Mouse (Mus musculus): ENCODE measurements at regions not wholly inside any gene's neighbourhood (a gene's known extent, or its start where the extent isn't known, plus 50 kb on each side); places are given as distances from the start of the nearest gene placed in this dataset.

DNA sequence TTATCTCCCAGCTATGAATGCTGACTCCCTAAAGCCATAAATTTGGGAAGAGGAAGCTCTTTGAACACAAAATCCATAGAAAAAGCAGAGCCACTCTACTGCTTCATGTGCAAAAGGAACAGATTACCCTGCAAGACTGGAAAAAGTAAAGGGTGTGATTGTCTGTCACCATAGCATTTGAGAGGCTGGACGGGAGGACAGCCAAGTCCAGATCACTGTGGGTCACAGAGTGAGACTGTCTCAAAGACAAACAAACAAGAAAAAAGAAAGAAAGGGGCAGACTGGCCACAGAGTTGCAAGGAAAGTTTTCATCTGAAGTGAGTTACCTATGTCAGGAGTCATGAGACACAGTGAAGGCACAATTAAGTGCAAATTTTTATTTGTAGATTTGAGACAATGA, 150.7 kb upstream of the Ccn2 start:
- no peak for DNase-seq (ENCODE audit: low spot score)

DNA sequence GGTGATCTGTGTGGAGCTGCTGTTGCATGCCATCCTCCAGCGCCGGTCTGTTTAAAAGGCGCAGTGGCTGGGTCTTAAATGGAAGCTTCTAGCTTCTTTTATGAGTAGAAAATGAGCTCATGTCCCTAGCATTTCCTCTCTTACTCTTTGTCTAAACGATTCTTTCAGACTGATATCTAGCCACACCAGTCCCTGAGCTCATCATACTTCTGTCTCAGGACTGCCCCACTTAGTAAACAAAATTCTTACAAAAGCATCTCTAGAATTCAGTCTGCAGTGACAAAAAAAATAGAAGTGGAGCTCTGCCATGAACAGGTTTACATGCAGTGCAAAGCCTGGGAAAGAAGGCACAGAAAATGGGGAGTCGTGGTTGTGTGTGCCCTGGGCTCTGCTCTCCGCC, 150.2 kb upstream of the Ccn2 start:
- DNase-seq (ENCODE audit: low spot score), result no peak

DNA sequence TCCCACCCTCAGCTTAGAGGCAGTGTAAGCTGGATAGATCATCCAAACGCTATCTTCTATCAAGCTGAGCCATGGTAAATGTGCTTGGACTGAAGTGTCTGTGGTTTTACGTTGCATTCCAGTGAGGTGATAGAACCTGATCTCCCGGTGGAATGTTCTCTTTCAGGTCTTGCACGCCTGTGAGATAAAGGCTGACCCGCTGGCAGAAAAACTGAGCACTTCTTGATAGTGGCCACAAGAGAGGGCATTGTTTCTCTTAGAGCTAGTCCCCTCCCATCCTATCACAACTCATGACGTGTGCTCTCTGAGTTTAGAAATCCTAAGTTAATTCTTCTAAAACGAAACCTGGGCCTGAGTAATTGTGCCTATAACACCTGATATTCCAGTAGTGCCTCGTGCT, 149.1 kb upstream of the Ccn2 start:
- DNase-seq (ENCODE audit: low spot score), result peak; percentile 8

DNA sequence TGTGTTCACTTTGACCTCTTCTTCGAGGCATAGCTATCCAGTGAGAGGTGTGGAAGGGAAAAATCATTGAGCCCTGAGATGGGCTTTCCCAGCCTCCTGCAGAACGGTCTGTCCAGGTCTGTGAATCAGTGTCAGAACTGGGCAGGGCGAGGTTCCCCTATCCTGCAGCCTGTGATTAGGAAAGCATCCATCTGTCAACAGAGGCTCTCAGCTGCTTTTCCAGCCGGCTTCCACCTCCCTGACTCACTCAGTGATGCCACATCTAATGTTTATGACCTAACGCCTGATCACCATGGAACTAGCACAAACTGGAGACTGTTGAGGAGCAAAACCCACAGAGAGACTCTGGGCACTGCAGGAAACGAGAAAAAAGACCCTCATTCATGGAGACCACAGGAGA, 148.1 kb upstream of the Ccn2 start:
- peak; percentile 6 for DNase-seq (ENCODE audit: low spot score)

DNA sequence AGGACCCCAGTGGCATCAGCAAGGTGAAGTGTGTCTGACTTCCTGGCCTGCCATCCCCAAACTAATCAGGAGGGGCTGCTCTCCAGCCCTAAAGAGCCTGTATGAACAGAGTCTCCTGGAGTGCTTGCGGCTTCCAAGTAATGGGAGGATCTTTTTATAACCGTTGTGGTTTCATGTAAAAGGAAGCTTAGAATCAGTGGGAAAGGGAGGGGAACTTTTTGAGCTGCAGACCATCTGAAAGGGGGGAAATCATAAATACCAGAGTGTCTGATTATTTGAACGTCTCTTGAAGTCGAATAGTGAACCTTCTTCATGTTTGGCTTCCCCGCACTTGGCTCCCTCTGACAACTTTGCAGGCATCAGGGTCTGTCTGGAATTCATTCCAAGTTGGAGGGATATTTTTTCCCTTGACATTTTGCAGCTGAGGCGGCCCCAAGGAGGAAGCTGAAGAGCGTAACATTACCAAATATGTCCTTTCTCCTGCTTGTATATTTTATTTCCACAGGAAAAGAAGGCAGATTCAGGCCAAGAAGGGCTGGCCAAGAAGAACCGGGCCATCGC, 147.2 kb upstream of the Ccn2 start:
- DNase-seq (ENCODE audit: low spot score), result no peak

DNA sequence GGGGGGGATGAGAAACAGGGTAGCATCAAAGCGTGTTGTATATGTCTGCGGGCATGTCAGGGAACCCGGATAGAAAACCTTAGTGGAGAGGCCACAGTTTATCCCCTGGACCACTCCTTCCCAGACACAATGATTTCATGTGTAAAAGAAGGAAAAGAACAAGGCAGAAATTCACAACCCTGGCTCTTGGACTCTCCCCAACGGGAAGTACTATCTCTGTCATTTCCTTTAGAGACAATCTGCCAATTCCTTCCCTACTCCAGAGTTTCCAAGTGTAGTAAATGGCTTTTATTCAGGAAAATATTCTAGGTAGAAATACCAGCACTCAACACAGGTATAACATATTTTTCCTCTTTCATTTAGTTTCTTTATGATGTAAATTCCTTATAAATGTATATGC, 141.7 kb upstream of the Ccn2 start:
- DNase-seq (ENCODE audit: low spot score), result no peak

DNA sequence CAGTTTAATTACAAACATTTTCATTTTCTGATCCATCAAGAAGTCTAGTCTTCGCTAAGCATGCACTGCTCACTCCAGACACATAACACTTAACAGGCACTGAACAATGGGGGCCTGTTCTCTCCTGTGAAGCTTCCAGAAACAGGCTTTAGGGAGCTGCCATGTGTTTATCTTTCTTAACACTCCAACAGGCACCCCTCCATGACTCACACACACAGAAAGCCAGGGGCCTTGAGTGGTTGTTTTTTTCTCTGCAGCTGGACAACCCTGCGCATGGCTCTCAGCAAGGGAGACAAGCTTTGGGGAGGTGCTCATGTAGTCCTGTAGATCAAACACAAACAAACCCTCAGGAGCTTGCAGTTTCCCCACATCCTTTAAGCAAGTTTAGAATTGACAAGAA, 136.6 kb upstream of the Ccn2 start:
- DNase-seq (ENCODE audit: low spot score), result peak; percentile 7

DNA sequence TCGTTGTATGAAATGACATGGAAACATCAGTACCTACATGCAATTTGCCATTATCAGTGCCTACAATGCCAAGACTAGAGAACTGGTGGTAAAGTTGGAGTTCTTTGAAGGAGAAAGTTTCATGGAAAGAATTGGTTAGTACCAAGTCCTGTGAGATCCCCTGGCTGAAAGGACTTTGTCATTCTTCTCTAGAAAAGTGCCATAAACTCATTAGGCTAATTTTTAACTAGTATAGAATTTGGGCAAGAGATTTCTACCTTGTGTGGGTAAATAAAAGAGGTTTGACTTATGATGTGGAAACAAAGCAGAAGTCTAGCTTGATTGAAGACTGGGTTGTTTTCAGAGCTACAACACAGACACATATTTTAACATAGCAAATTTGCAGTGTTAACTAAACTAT, 131.4 kb upstream of the Ccn2 start:
- DNase-seq (ENCODE audit: low spot score), result no peak

DNA sequence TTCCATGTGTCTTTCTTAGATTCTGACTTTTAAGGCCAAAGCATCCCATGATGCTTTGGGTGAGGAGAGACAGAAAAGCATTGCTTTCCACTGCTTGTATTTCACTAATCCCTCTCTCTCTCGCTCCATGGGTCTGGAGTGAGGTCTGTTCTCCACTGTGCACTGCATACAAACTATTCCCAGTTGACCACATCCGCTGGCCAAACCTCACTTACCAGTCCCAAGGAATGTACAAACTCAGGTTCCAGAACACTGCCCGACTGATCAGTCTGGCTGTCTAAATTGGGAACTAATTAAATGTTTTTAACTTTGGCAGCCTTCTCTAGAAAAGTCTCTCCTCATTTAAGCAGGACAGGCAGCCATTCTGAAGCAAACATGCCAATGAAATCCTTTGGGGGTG, 130.9 kb upstream of the Ccn2 start:
- DNase-seq (ENCODE audit: low spot score), result no peak

DNA sequence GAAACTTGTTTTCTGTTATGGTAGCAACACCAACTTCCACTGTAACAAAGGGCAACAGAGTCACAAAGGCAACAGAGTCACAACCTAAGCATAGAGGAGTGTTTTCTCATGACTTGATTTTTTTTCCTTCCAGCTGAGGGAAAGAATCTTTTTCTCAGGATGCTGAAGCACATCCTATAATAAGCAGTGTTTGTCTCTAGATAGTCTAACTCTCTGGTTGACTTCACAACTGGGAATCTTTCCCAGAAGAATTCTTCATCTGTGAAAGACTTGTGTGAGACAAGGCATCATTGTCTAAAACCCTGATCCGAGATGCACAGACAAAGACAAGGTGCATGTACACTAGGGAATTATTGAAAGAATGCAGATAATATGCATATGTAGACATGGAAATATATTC, 125.5 kb upstream of the Ccn2 start:
- no peak for DNase-seq (ENCODE audit: low spot score)

DNA sequence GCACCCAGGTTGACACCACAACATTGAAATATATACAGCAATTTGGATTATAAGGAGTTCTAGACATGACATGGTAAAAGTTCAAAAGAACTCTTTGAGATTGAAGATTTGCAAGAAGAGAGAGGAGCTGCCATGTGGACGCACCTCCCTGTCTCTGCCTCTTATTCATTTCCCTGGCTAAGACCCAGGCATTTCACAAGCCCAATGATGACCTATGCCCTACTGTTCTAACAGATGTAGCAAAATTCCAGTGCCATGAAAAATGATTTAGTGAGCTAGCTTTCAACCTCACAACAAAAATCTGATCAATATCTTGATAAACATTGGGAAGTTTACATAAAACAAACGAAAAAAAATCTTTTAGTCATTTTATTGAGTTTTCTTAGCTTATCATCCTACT, 123.7 kb upstream of the Ccn2 start:
- DNase-seq (ENCODE audit: low spot score), result no peak

DNA sequence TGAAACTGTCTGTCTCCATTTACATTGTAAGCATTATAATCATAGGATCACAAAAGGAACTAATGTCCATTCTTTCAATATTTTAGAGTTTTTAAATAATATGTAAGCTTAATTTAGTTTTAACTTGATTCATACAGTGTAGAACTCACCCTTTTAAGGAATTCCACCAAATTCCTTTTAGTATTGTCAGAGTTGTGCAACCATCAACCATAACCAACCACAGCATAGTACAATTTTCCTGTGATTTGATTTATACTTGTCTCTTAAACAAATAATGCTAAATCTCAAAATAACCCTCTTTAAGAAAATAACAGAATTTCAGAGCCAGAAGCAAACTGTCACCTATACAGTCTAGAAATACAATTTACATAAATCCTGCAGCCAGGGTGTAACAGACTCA, 119.0 kb upstream of the Ccn2 start:
- DNase-seq (ENCODE audit: low spot score), result no peak

DNA sequence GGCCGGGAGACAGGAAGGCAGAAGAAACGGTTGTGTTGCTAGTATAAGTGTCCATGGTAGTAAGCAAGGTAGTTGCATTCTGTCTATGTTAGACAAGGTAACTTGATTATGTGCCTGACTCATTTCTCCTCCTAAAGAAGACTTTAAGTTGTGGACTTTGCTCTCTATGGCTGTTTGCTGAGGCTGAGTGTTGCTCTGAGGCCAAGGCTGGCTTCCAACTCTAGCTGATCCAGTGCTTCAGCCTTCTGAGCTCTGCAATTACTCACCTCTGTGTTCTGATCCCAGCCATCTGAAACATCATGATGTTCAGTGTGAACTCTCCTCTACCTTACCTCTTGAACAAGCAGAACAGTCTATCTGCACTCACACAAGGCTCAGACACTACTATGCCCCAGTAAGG, 116.7 kb upstream of the Ccn2 start:
- no peak for DNase-seq (ENCODE audit: low spot score)

DNA sequence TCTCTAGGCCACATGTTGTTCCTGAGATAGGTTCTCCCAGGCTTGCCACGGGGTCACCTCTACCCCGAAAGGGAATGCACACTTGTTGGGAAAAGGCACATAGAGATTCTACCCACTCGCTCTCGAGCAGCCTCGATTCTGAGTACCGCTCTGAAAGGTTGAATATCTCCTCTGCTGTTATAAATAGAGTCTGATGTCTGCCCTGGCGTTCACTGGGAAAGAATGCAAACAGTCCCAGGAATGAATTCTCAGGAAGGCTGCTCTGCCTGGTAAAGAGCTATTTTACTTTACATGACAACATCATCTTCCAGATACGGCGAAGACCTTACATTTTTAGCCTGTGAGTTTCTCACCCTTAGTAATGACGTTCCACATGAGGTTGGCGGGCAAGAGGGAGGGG, 116.1 kb upstream of the Ccn2 start:
- no peak for DNase-seq (ENCODE audit: low spot score)

DNA sequence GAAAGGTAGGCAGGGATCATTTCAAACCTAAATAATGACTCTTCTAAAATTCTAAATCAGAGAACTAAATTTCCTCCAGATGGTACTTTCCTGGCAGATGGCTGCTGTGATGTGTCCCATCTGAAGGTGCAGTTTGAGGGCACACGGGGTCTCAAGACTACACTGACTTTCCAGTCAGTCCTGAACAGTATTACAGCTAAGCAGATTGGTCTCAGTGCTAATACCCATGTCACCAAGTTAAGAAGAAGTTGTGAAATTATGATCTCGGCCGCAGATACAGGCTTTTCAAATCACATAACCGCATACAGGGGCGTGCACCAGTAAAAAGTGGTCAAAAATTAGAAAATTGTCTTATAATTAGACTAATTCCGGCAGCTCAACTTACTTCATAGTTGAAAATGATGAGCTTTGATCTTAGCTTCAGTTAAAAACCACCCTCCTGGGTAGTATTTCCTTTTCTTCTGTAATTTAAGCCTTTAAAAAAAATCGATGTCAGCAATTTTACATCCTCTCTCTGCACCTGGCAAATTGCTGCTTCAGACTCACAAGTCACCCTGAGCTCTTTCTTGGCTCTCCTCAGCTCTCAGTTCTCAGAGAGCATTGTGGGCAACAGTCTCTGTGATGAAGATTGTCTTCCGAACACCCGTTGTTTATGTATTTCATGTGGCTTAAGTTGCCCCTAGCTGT, 113.2 kb upstream of the Ccn2 start:
- no peak for DNase-seq (ENCODE audit: low spot score)

DNA sequence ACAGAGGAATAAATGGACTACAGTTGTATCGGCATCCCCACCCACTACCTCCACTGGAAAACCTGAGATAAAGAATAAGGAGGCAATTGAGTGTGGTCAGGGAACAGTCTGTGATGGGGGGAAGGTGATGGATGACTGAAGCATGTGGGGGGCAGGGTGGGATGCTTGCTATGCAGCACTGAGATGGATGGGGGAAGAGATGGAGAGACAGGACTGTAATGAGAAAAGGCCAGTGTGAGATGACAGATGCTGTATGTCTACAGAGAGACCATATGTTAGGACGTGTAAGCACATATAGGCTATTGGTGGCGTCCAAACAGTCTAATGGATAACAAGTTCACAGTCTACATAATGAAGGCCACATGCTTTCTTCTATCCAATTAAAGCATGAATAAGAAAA, 112.2 kb upstream of the Ccn2 start:
- no peak for DNase-seq (ENCODE audit: low spot score)

DNA sequence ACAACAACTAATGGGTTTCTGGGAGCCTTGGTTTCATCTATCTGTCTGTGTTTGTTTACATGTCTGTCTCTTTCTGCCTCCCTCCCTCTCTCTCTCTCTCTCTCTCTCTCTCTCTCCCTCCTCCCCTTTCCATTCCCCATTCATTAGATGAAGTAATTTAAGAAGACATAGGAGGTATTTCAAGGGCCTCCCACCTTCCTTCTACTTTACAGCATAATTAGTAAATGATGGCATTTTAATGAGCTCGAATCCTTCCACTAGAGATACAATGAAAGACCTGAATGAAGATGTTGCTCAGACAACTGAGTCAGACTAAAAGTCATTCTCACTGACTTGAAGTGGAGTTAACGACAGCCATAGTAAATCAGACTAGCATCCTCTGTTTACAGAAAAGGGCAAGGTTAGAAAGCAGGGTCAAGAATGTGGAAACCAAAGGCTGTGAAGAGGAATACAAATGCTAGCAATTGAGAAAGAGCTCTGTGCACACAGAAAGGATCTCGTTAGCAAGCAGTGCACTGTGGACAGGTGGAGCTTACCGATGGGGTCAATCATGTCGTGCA, 111.1 kb upstream of the Ccn2 start:
- DNase-seq (ENCODE audit: low spot score), result peak; percentile 48

DNA sequence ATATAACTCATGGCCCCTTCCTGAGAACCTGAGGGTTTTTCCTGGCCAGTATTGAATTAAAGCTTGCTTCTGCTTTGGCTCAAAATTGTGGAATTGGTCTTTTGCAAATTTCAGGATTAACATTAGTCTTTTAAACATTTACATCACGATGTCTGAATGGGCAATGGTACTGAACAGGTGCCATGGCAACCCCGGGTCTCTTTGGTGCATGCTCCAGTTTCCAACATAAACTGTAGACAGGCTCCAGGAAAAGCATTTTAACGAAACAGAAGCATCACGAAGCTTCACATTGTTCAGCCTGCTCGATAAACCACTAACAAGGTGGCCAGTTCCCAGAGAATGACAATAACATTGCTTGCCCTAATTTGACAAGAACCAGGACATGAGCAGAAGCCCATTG, 109.8 kb upstream of the Ccn2 start:
- DNase-seq (ENCODE audit: low spot score), result no peak

DNA sequence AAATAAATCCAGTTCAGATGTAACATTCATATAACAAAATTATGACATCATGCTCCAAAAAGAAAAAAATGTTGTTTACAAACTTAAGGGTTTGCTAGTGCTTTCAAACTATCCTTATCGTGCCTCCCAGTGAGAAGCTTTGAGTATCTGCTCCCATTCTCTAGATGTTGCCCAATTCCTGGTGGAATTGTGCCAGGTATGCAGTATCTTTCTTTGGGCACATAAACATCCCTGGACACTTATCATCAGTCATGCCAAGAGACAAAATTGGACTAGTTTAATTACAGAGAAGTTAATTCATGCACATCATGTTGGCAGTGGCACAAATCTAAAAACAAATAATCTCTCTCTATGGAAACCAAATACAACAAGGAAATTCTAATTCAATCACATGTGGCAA, 109.0 kb upstream of the Ccn2 start:
- no peak for DNase-seq (ENCODE audit: low spot score)

DNA sequence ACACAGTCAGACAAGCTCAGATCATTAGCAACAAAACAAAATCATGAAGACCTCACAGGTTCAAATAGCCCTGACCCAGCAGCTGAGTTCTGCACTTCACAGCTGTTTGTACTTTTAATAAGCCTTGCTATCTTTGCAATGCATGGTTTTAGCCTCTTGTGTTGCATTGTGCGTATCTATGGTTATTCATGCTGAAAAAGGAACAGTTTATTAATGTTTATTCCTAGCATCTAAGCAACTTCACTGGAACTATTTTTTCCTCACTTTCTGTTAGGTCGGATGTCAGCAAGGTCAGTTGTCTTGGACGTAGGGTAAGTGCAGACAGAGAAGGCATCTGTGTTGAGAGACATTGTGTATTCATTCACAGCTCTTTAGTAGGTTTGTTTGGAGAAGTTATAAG, 107.3 kb upstream of the Ccn2 start:
- DNase-seq (ENCODE audit: low spot score), result no peak

DNA sequence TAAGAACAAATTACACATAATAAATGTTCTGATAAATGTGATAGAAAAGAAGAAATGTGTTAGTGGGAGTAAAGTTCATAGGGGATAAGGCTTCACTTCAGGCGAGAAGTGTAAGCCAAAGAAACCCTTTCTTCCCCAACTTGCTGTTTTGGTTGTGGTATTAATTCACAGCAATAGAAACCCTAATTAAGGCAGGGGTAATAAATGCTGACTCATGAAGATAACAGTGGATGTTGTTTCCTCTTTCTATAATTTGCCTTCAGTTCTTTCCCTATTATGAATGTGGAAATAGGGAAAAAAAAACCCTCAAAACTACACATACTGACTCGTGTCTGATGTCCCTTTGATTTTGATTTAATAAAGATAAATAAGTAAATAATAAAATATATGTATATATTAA, 104.8 kb upstream of the Ccn2 start:
- DNase-seq (ENCODE audit: low spot score), result no peak

DNA sequence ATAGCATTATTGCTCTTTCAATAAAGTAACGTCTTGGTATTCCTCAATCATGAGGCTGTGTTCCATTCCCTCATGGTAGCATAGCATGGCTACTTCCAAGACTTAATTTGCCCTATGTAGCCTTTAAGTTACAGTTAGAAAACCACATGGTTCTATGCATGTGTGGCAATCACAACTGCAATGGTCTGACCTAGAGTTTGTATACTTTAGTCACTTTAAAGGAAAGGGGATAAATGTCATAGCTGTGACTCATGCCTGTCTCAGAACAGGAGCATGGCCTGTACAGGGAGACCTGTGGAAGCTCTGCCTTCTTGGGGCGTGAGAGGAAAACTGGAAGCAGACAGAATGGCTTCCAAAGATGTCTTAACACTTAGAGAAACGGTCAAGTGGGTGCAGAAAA, 103.4 kb upstream of the Ccn2 start:
- DNase-seq (ENCODE audit: low spot score), result no peak

DNA sequence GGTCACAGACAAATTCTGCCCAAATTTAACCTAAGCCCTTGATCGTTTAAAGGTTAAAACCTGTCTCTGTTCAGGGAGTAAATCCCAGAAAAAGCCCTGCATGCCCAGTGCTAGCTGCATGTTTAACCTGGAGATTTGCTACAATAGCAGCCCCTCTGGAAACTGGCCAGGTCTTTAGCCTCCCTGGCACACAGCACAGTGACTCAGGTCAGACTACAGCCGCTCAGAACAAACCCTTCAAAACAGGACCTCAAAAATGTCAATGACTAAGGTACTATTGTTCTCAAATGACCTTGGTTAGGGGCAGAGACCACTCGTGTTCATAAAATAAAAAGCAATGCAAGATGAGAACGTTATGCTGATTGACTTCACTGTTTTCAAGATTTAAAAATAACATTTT, 101.8 kb upstream of the Ccn2 start:
- no peak for DNase-seq (ENCODE audit: low spot score)

DNA sequence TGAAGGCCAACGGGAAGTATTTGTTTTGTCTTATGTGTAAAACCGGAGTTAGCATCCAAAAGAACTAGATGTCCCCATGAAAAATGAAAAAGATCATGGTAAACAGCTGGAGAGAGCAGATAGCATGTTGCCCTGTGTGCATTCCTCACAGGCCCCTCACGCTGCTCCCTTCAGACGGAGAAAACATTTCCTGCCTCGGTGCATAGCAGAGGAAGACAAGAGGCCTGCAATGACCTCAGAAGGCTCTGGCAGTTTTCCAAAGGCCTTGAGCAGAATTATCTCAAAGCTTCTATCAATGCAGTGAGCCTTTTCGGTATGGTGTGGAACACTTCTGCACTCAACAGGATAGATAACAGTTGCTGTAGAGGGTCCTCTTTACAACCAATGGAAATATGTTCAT, 101.3 kb upstream of the Ccn2 start:
- peak; percentile 9 for DNase-seq (ENCODE audit: low spot score)
